Mouse (Mus musculus) lung, postnatal 0 days (tissue): ENCODE data around the gene Gm17359.

Experiments used
- CTCF ChIP-seq: IDR thresholded peaks from 2 replicates; pipeline ENCODE4 v1.5.1; 2016; ENCODE audit warnings: antibody characterized with exemption, mild to moderate bottlenecking
- EP300 ChIP-seq: IDR thresholded peaks from 2 replicates; pipeline ENCODE4 v1.6.1; 2016; ENCODE audit warnings: antibody characterized with exemption, mild to moderate bottlenecking, control low read depth

DNA sequence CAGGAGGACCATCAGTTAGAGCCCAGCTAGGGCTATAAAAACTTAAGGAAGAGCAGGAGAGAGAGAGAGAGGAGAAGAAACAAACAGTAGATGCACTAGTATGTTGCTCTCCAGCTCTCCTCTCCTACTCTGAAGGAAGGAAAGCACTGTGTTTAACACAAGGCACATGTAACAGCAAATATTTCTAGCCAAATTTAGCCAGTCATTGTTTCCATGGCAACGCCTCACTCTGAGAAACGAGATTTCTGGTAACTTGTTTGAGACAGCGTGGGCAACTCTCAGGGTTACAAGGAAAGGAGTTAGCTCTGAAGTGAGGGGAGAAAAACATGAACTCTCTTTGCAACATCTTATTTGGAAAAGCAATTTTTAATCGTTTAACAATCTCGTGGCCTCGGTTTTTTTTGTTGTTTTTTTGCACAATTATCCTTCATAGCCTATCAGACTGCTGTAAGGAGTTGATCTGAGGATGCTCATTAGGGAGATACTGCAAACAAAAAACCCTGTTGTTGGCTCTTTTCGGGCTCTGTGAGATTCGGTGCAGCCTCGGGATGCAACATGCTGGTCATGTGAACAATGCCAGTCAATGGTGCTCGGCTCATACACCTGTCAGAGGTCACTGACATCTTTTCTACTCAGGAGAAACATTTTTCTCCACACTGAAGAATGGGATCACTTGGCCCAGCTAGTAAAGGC lies 22.3 kb upstream of the Gm17359 start:
- no peak for TF ChIP-seq CTCF
- TF ChIP-seq EP300, result no peak
